Comparison of ENCODE assay signal across 22 mouse cellular contexts in the genomic region with DNA sequence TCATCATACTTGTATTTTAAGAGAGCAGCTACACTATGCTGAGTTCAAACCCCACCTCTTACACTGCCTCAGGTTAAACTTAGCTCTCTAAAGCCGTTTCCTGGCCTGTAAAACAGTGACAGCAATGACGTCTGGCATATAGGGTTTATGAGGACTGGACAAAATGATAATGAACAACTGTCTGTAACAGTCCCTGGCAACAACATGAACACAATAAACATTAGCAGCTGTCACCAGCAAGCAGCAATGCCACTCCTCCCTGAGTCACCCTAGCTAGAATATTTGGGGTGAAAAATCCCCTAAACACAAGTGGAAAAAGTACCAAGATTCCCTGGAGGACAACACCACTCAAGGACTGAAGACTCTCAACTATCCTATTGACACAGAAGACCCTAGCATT. TPM values are rescaled to one million over a fixed set of nuclear protein-coding genes. Genes with fewer than 3 reads are reported as not detected.
DNase-seq lines count a peak whose midpoint lies in the region; ATAC-seq and TF ChIP-seq lines count a peak whose summit lies in the region.
"Had no signal": no experiment of that assay in that cellular context is flagged by ENCODE, and none has a peak within 500 bp of the region (broad histone marks: within the 10 kb centered on the region; RNA-seq: fewer than 3 reads in every experiment).

No protein-coding gene starts in this region.

- H3K27ac ChIP-seq in hindbrain, embryonic 14.5 days: no peak overlapping the region
- H3K27ac ChIP-seq: embryonic facial prominence, embryonic 13.5 days; forebrain, embryonic 13.5 days had no signal

- H3K4me3 ChIP-seq in myocyte: no peak overlapping the region
- no peak overlapping the region for H3K4me3 ChIP-seq in hindbrain, embryonic 14.5 days (replicated peaks; ENCODE audit: low read length)
- H3K4me3 ChIP-seq: embryonic facial prominence, embryonic 13.5 days; forebrain, embryonic 13.5 days; heart, embryonic 12.5 days had no signal

- no peaks in the 10 kb centered on the region for H3K36me3 ChIP-seq in myocyte (ENCODE audit: control insufficient read depth, insufficient read depth)
- H3K36me3 ChIP-seq in hindbrain, embryonic 14.5 days (replicated peaks; ENCODE audit: control insufficient read depth, insufficient read depth): no peaks in the 10 kb centered on the region
- H3K36me3 ChIP-seq: embryonic facial prominence, embryonic 13.5 days; G1E; heart, embryonic 12.5 days had no signal

- intact Hi-C loops in heart, postnatal 14 days (cut with DNase I): no loop called here

- peak; percentile 48 for ATAC-seq in common myeloid progenitor, adult 5-6 weeks (replicated peaks; ENCODE audit: low read depth, poor library complexity, severe bottlenecking)
- no peak for ATAC-seq in hindbrain, embryonic 14.5 days (ENCODE audit: low FRiP score)
- ATAC-seq: CD4-positive, CD25-positive, alpha-beta regulatory T cell, adult 4 months; forebrain, embryonic 13.5 days; hindbrain, embryonic 16.5 days; inflammation-experienced regulatory T-cells, adult 6 months had no signal

- no peak overlapping the region for H3ac ChIP-seq in myocyte (ENCODE audit: control insufficient read depth, insufficient read length)

- no peaks in the 10 kb centered on the region for H3K9me3 ChIP-seq in hindbrain, embryonic 14.5 days (ENCODE audit: control insufficient read depth, low read length)
- H3K9me3 ChIP-seq: embryonic facial prominence, embryonic 13.5 days; forebrain, embryonic 13.5 days; G1E; heart, embryonic 12.5 days had no signal

- TF ChIP-seq POLR2A in myocyte (IDR thresholded peaks at IDR 0.05; ENCODE audit: insufficient read length, low read depth): no peak

- no peaks in the 10 kb centered on the region for H3K4me1 ChIP-seq in hindbrain, embryonic 14.5 days (replicated peaks; ENCODE audit: control insufficient read depth, insufficient read depth, low read length)
- H3K4me1 ChIP-seq: embryonic facial prominence, embryonic 13.5 days; forebrain, embryonic 13.5 days; heart, embryonic 12.5 days had no signal

- no peak overlapping the region for H3K4me2 ChIP-seq in myocyte (ENCODE audit: low read depth)
- H3K4me2 ChIP-seq in hindbrain, embryonic 14.5 days (replicated peaks): no peak overlapping the region
- H3K4me2 ChIP-seq: embryonic facial prominence, embryonic 13.5 days; forebrain, embryonic 13.5 days; heart, embryonic 12.5 days had no signal

- 55% methylated on average over 2 of the region's 2 CpGs for WGBS in hindbrain, embryonic 14.5 days

- no peak overlapping the region for H3K9ac ChIP-seq in hindbrain, embryonic 14.5 days
- H3K9ac ChIP-seq: embryonic facial prominence, embryonic 13.5 days; forebrain, embryonic 13.5 days; heart, embryonic 12.5 days had no signal

- peak; percentile 69 for DNase-seq in heart, adult 11 months
- no peak for DNase-seq in heart, postnatal 14 days
- peak; percentile 13 for DNase-seq in 3T3-L1 (ENCODE audit: low read depth, low spot score)
- no peak for DNase-seq in hindbrain, embryonic 14.5 days (ENCODE audit: low spot score)
- DNase-seq: adrenal gland, postnatal 10 days; cerebellum, adult 11 months; cerebellum, adult 8-10 months; cerebellum, postnatal 14 days; gastrocnemius, postnatal 10 days; heart, postnatal 36 days had no signal

- H3K27me3 ChIP-seq in myocyte (ENCODE audit: control insufficient read depth, insufficient read depth, insufficient read length): no peaks in the 10 kb centered on the region
- H3K27me3 ChIP-seq in hindbrain, embryonic 14.5 days (ENCODE audit: control insufficient read depth, insufficient read depth, low read length): no peaks in the 10 kb centered on the region
- H3K27me3 ChIP-seq: embryonic facial prominence, embryonic 13.5 days; forebrain, embryonic 13.5 days; heart, embryonic 12.5 days had no signal

- no peaks in the 10 kb centered on the region for H3K79me2 ChIP-seq in myocyte (ENCODE audit: control insufficient read depth, insufficient read depth)

TF ChIP-seq in myocyte, 11 proteins besides CTCF, POLR2A, EP300 and RAD21:
- TF ChIP-seq SRF (IDR thresholded peaks at IDR 0.05; ENCODE audit: control insufficient read depth, insufficient read length, low read depth): no peak
- TF ChIP-seq USF1 (IDR thresholded peaks at IDR 0.05; ENCODE audit: low read depth): no peak
- TF ChIP-seq MAX (IDR thresholded peaks at IDR 0.05; ENCODE audit: low read depth): no peak
- no peak for TF ChIP-seq REST (IDR thresholded peaks at IDR 0.05; ENCODE audit: insufficient read depth, insufficient read length)
- no peak for TF ChIP-seq E2F4 (IDR thresholded peaks at IDR 0.05; ENCODE audit: insufficient read depth)
- TF ChIP-seq CEBPB (IDR thresholded peaks at IDR 0.05; ENCODE audit: insufficient read depth, poor library complexity, severe bottlenecking): no peak
- no peak for TF ChIP-seq POLR2AphosphoS2 (IDR thresholded peaks at IDR 0.05; ENCODE audit: insufficient read length, low read depth)
- TF ChIP-seq TCF3 (IDR thresholded peaks at IDR 0.05; ENCODE audit: insufficient read length, low read depth): no peak
- peak in 2 of 3 experiments; percentile 45 to 79 for TF ChIP-seq MYOG (IDR thresholded peaks at IDR 0.05; ENCODE audit: control insufficient read depth in 1 of 3, insufficient read depth in 1 of 3, insufficient read length in 2 of 3, low read depth in 2 of 3)
- TF ChIP-seq MYOD1 (IDR thresholded peaks at IDR 0.05; ENCODE audit: control insufficient read depth in 1 of 3, insufficient read length in 2 of 3, low read depth in 2 of 3): peak in 2 of 3 experiments; percentile 78 to 86
- TF ChIP-seq TCF12 (IDR thresholded peaks at IDR 0.05; ENCODE audit: insufficient read depth, poor library complexity, severe bottlenecking): no peak

RNA-seq across cellular contexts. Expression of a gene that starts 6.9 kb away (rescaled TPM):
- under 1 TPM; 0.27 to 0.60 TPM for total RNA-seq in heart, postnatal 14 days (2021)
- total RNA-seq in common myeloid progenitor, adult 5-6 weeks (2017): 55.4 and 71.9 TPM in 2 replicates
- 3.4 TPM for polyA plus RNA-seq in myocyte (2012; fragmentation: generic; extraction: Trizol)
- polyA plus RNA-seq in hindbrain, embryonic 14.5 days (2014; fragmentation: Nextera tagmentation; extraction: Ambion mirVana): not detected in 2 replicates
- polyA plus RNA-seq: brain, embryonic 14.5 days; G1E; gonadal fat pad, adult 2 months; heart, embryonic 16.5 days had no signal

Comparison
In these comparisons a context has a peak if more than half of its experiments do, and no peak if none do; other contexts are left out.
1. DNase-seq: peak in heart, adult 11 months (single experiment) and 3T3-L1 (single experiment); none in heart, postnatal 14 days (0 of 2) and hindbrain, embryonic 14.5 days (single experiment).
2. RNA of a gene that starts 6.9 kb away (total RNA-seq): 55.4 to 71.9 TPM in common myeloid progenitor, adult 5-6 weeks; 0.27 to 0.60 TPM in heart, postnatal 14 days; every median in the first group is over 10 times any median in the second.